Mouse (Mus musculus) kidney, postnatal 0 days (tissue): ENCODE results near the gene Zbtb38. TPM values are rescaled to one million over a fixed set of nuclear protein-coding genes. Genes with fewer than 3 reads are reported as not detected.

Source experiments
- ATAC-seq: fragments of 200-750 bp; cut with Nextera tagmentation; replicated peaks from 2 replicates; pipeline ENCODE4 v1.8.0; 2017; ENCODE audit warnings: low read depth, moderate number of reproducible peaks, moderate TSS enrichment, moderate library complexity; ENCODE audit not compliant: low FRiP score
- DNase-seq: peaks from one replicate; pipeline ENCODE4 v3.0.0-alpha.2; 2016; ENCODE audit warnings: low spot score
- H3K27ac ChIP-seq: fragments of 300-500 bp; sonication (generic); 2 replicates; pipeline ENCODE4 v1.5.1; 2014; ENCODE audit warnings: mild to moderate bottlenecking
- H3K27me3 ChIP-seq: fragments of 300-500 bp; sonication (generic); 2 replicates; pipeline ENCODE4 v1.6.1; 2014; ENCODE audit warnings: low read length, mixed read lengths; ENCODE audit not compliant: insufficient read depth
- H3K36me3 ChIP-seq: fragments of 300-500 bp; sonication (generic); 2 replicates; pipeline ENCODE4 v1.6.1; 2014; ENCODE audit warnings: low read length, mixed read lengths; ENCODE audit not compliant: insufficient read depth
- H3K4me1 ChIP-seq: fragments of 300-500 bp; sonication (generic); replicated peaks from 2 replicates; pipeline ENCODE4 v1.6.1; 2014; ENCODE audit warnings: antibody characterized with exemption, low read length, mixed read lengths; ENCODE audit not compliant: insufficient read depth
- H3K4me2 ChIP-seq: fragments of 300-500 bp; sonication (generic); 2 replicates; pipeline ENCODE4 v1.6.1; 2014; ENCODE audit warnings: mild to moderate bottlenecking, low read length, moderate library complexity, mixed read lengths
- H3K4me3 ChIP-seq: fragments of 300-500 bp; sonication (generic); replicated peaks from 2 replicates; pipeline ENCODE4 v1.5.1; 2014; ENCODE audit warnings: low read depth, low read length
- H3K9ac ChIP-seq: fragments of 300-500 bp; sonication (generic); 2 replicates; pipeline ENCODE4 v1.6.1; 2014; ENCODE audit warnings: low read depth, low read length
- H3K9me3 ChIP-seq: fragments of 300-500 bp; sonication (generic); replicated peaks from 2 replicates; pipeline ENCODE4 v1.6.1; 2016; ENCODE audit warnings: low read length, inconsistent platforms, mixed read lengths
- CTCF ChIP-seq: IDR thresholded peaks from 2 replicates; pipeline ENCODE4 v1.5.1; 2016; ENCODE audit warnings: antibody characterized with exemption, low read depth, mild to moderate bottlenecking, moderate library complexity
- WGBS: fragments of 180-500 bp; shearing (Covaris S2); extraction: QIAGEN DNeasy Blood & Tissue Kit; methylation state at CpG from one replicate; pipeline ENCODE4 v1.1.7; 2014; 5-methylcytosine and 5-hydroxymethylcytosine counted together
- polyA plus RNA-seq: library from polyadenylated mRNA; unstranded; fragments of >200 nt; fragmentation: Nextera tagmentation; extraction: Ambion mirVana; gene quantifications from 2 replicates; pipeline ENCODE4 v1.2.1, GENCODE M21; 2015

The Zbtb38 gene
- polyA plus RNA-seq, 1 experiment from 2014 or later, result 28.3 TPM

GRCm38 (mm10) chr9:96729537-96730310, 22.9 kb downstream of the Zbtb38 start:
- Histone ChIP-seq H3K4me1 (0 out of 2 replicates have a peak, but pooled peaks cover 5% of the 10 kb centered on the region), H3K4me3 (no peak overlapping the region), H3K4me2 (no peak overlapping the region), H3K27me3 (no peaks in the 10 kb centered on the region), H3K27ac (no peak overlapping the region; the same call in 1 of the 2 replicates), H3K9me3 (no peaks in the 10 kb centered on the region), H3K36me3 (no peaks in the 10 kb centered on the region), H3K9ac (no peak overlapping the region)
- DNase-seq (no peak), ATAC-seq (no peak)
- WGBS, result 76% methylated on average over 10 of the region's 10 CpGs
- no peak for TF ChIP-seq CTCF

GRCm38 (mm10) chr9:96728338-96729162, 24.1 kb downstream of the Zbtb38 start:
- Histone ChIP-seq H3K9ac (no peak overlapping the region), H3K4me2 (no peak overlapping the region), H3K36me3 (no peaks in the 10 kb centered on the region), H3K27ac (peak overlapping the region; percentile 47), H3K9me3 (no peaks in the 10 kb centered on the region), H3K4me3 (no peak overlapping the region), H3K27me3 (no peaks in the 10 kb centered on the region), H3K4me1 (0 out of 2 replicates have a peak, but pooled peaks cover 5% of the 10 kb centered on the region)
- no peak for TF ChIP-seq CTCF
- WGBS, result 48% methylated on average over 16 of the region's 16 CpGs
- DNase-seq, result peak; percentile 33
- no peak for ATAC-seq

- peak overlapping the region; percentile 47 for H3K27ac ChIP-seq
- no peak overlapping the region for H3K9ac ChIP-seq
- H3K36me3 ChIP-seq, result no peaks in the 10 kb centered on the region
- H3K4me2 ChIP-seq, result no peak overlapping the region
- TF ChIP-seq CTCF, result no peak
- 71% methylated on average over 6 of the region's 6 CpGs for WGBS
- peak; percentile 27; the same call in 1 of the 2 replicates for ATAC-seq
- no peaks in the 10 kb centered on the region for H3K9me3 ChIP-seq
- no peak for DNase-seq
- H3K4me1 ChIP-seq, result 0 out of 2 replicates have a peak, but pooled peaks cover 5% of the 10 kb centered on the region
- H3K4me3 ChIP-seq, result no peak overlapping the region
- no peaks in the 10 kb centered on the region for H3K27me3 ChIP-seq
Observed at GRCm38 (mm10) chr9:96727688-96728087, 24.9 kb downstream of the Zbtb38 start.

- whole genome bisulfite sequencing, result 71% methylated on average over 14 of the region's 14 CpGs
- no peaks in the 10 kb centered on the region for H3K36me3 ChIP-seq
- H3K4me2 ChIP-seq, result no peak overlapping the region
- ATAC-seq (no peak), DNase-seq (no peak)
- no peaks in the 10 kb centered on the region for H3K27me3 ChIP-seq
- H3K4me3 ChIP-seq, result no peak overlapping the region
- TF ChIP-seq CTCF, result no peak
- no peaks in the 10 kb centered on the region for H3K9me3 ChIP-seq
- H3K9ac ChIP-seq, result 0 out of 2 replicates have a peak overlapping the region, but pooled peaks have one; percentile 13
- H3K27ac ChIP-seq, result no peak overlapping the region
- 0 out of 2 replicates have a peak, but pooled peaks cover 5% of the 10 kb centered on the region for H3K4me1 ChIP-seq
Observed at GRCm38 (mm10) chr9:96726336-96727131, 26.1 kb downstream of the Zbtb38 start.

GRCm38 (mm10) chr9:96725582-96726320, 26.9 kb downstream of the Zbtb38 start:
- no peak for DNase-seq
- H3K9ac ChIP-seq, result no peak overlapping the region
- H3K4me2 ChIP-seq, result no peak overlapping the region
- H3K36me3 ChIP-seq, result no peaks in the 10 kb centered on the region
- H3K4me1 ChIP-seq, result 0 out of 2 replicates have a peak, but pooled peaks cover 5% of the 10 kb centered on the region
- no peak for TF ChIP-seq CTCF
- ATAC-seq, result no peak
- H3K27ac ChIP-seq, result no peak overlapping the region
- H3K27me3 ChIP-seq, result no peaks in the 10 kb centered on the region
- 52% methylated on average over 9 of the region's 9 CpGs for WGBS
- H3K4me3 ChIP-seq, result no peak overlapping the region
- H3K9me3 ChIP-seq, result no peaks in the 10 kb centered on the region
